8 mouse cellular contexts compared by ENCODE assay signal in genomic region chr8:105693648-105694047, GRCm38 (mm10). TPM values are rescaled to one million over a fixed set of nuclear protein-coding genes. Genes with fewer than 3 reads are reported as not detected.
A peak's percentile ranks its signal among the peaks of the same experiment; 100 is the strongest.
DNase-seq lines count a peak whose midpoint lies in the region; ATAC-seq and TF ChIP-seq lines count a peak whose summit lies in the region.

No protein-coding gene starts in this region.

- no peaks in the 10 kb centered on the region for H3K9me3 ChIP-seq in intestine, embryonic 15.5 days

- H3K4me3 ChIP-seq in gastrocnemius, adult 2 months = peak overlapping the region; percentile 71
- peak overlapping the region; percentile 45 for H3K4me3 ChIP-seq in intestine, embryonic 15.5 days (replicated peaks)
- peak overlapping the region; percentile 59 for H3K4me3 ChIP-seq in small intestine, adult 2 months (ENCODE audit: low read depth, low read length)

- peaks cover 13% of the 10 kb centered on the region for H3K4me1 ChIP-seq in intestine, embryonic 15.5 days (replicated peaks)
- H3K4me1 ChIP-seq in small intestine, adult 2 months (ENCODE audit: control insufficient read depth, insufficient read depth, insufficient read length, low read length) = peaks cover 8% of the 10 kb centered on the region

- ATAC-seq in intestine, embryonic 15.5 days = peak; percentile 70

- intact Hi-C loops in gastrocnemius, adult 2 months (cut with DNase I) = no loop called here
- intact Hi-C loops in left cerebral cortex, postnatal 25 days (cut with DNase I) = loop anchor here (2.0 kb wide), 1 partner anchor 71 kb away; no protein-coding TSS in a partner anchor

- peaks cover 5% of the 10 kb centered on the region; the same call in 1 of the 2 replicates for H3K36me3 ChIP-seq in intestine, embryonic 15.5 days
- peaks cover 5% of the 10 kb centered on the region; the same call in 1 of the 2 replicates for H3K36me3 ChIP-seq in small intestine, adult 2 months (ENCODE audit: control insufficient read depth, insufficient read depth, low read length)

- 0 out of 2 replicates have a peak, but pooled peaks cover 4% of the 10 kb centered on the region for H3K27me3 ChIP-seq in intestine, embryonic 15.5 days (replicated peaks)
- peaks cover 7% of the 10 kb centered on the region; the same call in 1 of the 2 replicates for H3K27me3 ChIP-seq in small intestine, adult 2 months (ENCODE audit: control insufficient read depth, insufficient read depth, low read length)

- no peak for TF ChIP-seq POLR2A in small intestine, adult 2 months (IDR thresholded peaks at IDR 0.05; ENCODE audit: low read depth, low read length)

- DNase-seq in gastrocnemius, adult 18-20 months (ENCODE audit: low spot score) = peak; percentile 52
- DNase-seq in gastrocnemius, adult 8-10 months (ENCODE audit: low spot score in 2 of 2) = no peak
- peak; percentile 94 for DNase-seq in cerebellum, postnatal 14 days
- DNase-seq in gastrocnemius, adult 2 months = peak; percentile 78
- peak; percentile 80 to 83 for DNase-seq in left cerebral cortex, postnatal 25 days (ENCODE audit: low spot score in 2 of 2)
- peak; percentile 72 for DNase-seq in mesoderm, embryonic 11.5 days (ENCODE audit: low read depth, low spot score)

- H3K4me2 ChIP-seq in intestine, embryonic 15.5 days (replicated peaks) = peak overlapping the region; percentile 98

- no peak for TF ChIP-seq CTCF in gastrocnemius, adult 2 months (IDR thresholded peaks at IDR 0.05)
- no peak for TF ChIP-seq CTCF in small intestine, adult 2 months (IDR thresholded peaks at IDR 0.05; ENCODE audit: extremely low read depth, insufficient read length, insufficient replicate concordance, low read depth, low read length)

- H3K9ac ChIP-seq in intestine, embryonic 15.5 days = peak overlapping the region; percentile 54

- WGBS in intestine, embryonic 15.5 days = 4% methylated on average over 30 of the region's 30 CpGs
- WGBS in small intestine, adult 2 months = 19% methylated on average over 30 of the region's 30 CpGs

- no peak overlapping the region for H3K27ac ChIP-seq in gastrocnemius, adult 2 months
- H3K27ac ChIP-seq in intestine, embryonic 15.5 days = no peak overlapping the region
- H3K27ac ChIP-seq in small intestine, adult 2 months (ENCODE audit: insufficient read depth, low read depth, low read length) = no peak overlapping the region

RNA-seq across cellular contexts. Expression of gene Acd, which starts 7.3 kb away (rescaled TPM):
- 1 to 10 TPM; 5.0 to 5.4 TPM for total RNA-seq in gastrocnemius, adult 18-20 months (2021)
- 1 to 10 TPM; 3.4 to 5.8 (median 4.4) TPM for total RNA-seq in gastrocnemius, adult 8-10 months (2022)
- 1 to 10 TPM; 4.2 to 5.3 TPM for total RNA-seq in gastrocnemius, adult 2 months (2021)
- polyA plus RNA-seq in intestine, embryonic 15.5 days (2015; fragmentation: Nextera tagmentation; extraction: Ambion mirVana) = 46.1 and 51.1 TPM in 2 replicates
- total RNA-seq in left cerebral cortex, postnatal 25 days (2021) = 10 to 100 TPM; 44.5 to 51.9 TPM
- polyA plus RNA-seq in small intestine, adult 2 months (2012; rRNA removed) = 10.5 and 20.6 TPM in 2 replicates

RNA-seq across cellular contexts. Expression of gene Pard6a, which starts 7.3 kb away (rescaled TPM):
- 1 to 10 TPM; 5.5 to 6.2 TPM for total RNA-seq in gastrocnemius, adult 18-20 months (2021)
- total RNA-seq in gastrocnemius, adult 8-10 months (2022) = 1 to 10 TPM; 5.5 to 8.1 (median 6.7) TPM
- 1 to 10 TPM; 5.0 to 6.0 TPM for total RNA-seq in gastrocnemius, adult 2 months (2021)
- 12.7 and 13.4 TPM in 2 replicates for polyA plus RNA-seq in intestine, embryonic 15.5 days (2015; fragmentation: Nextera tagmentation; extraction: Ambion mirVana)
- 10 to 100 TPM; 41.2 to 46.6 TPM for total RNA-seq in left cerebral cortex, postnatal 25 days (2021)
- polyA plus RNA-seq in small intestine, adult 2 months (2012; rRNA removed) = 5.1 and 7.2 TPM in 2 replicates

RNA-seq across cellular contexts. Expression of gene Carmil2, which starts 7.6 kb away (rescaled TPM):
- under 1 TPM in 1 of 2 experiments, not detected in 1; 0.05 TPM for total RNA-seq in gastrocnemius, adult 18-20 months (2021)
- not detected for total RNA-seq in gastrocnemius, adult 8-10 months (2022)
- under 1 TPM in 1 of 2 experiments, not detected in 1; 0.17 TPM for total RNA-seq in gastrocnemius, adult 2 months (2021)
- polyA plus RNA-seq in intestine, embryonic 15.5 days (2015; fragmentation: Nextera tagmentation; extraction: Ambion mirVana) = 1.0 and 1.1 TPM in 2 replicates
- total RNA-seq in left cerebral cortex, postnatal 25 days (2021) = 10 to 100 TPM; 58.0 to 61.9 TPM
- polyA plus RNA-seq in small intestine, adult 2 months (2012; rRNA removed) = 2.9 and 5.4 TPM in 2 replicates

RNA-seq across cellular contexts. Expression of gene 4933405L10Rik, which starts 13.8 kb away (rescaled TPM):
- total RNA-seq in gastrocnemius, adult 18-20 months (2021) = not detected
- not detected for total RNA-seq in gastrocnemius, adult 8-10 months (2022)
- total RNA-seq in gastrocnemius, adult 2 months (2021) = not detected
- 0.13 TPM in 1 of 2 replicates, not detected in the other for polyA plus RNA-seq in intestine, embryonic 15.5 days (2015; fragmentation: Nextera tagmentation; extraction: Ambion mirVana)
- under 1 TPM; 0.53 to 0.60 TPM for total RNA-seq in left cerebral cortex, postnatal 25 days (2021)
- polyA plus RNA-seq in small intestine, adult 2 months (2012; rRNA removed) = not detected in 2 replicates

RNA-seq across cellular contexts. Expression of gene Enkd1, which starts 14.4 kb away (rescaled TPM):
- total RNA-seq in gastrocnemius, adult 18-20 months (2021) = 1 to 10 TPM in 1 of 2 experiments, under 1 TPM in 1; 0.69 to 1.4 TPM
- under 1 TPM; 0.48 to 0.54 (median 0.52) TPM for total RNA-seq in gastrocnemius, adult 8-10 months (2022)
- total RNA-seq in gastrocnemius, adult 2 months (2021) = under 1 TPM; 0.47 to 0.69 TPM
- 15.8 and 17.3 TPM in 2 replicates for polyA plus RNA-seq in intestine, embryonic 15.5 days (2015; fragmentation: Nextera tagmentation; extraction: Ambion mirVana)
- 1 to 10 TPM; 8.7 to 9.8 TPM for total RNA-seq in left cerebral cortex, postnatal 25 days (2021)
- polyA plus RNA-seq in small intestine, adult 2 months (2012; rRNA removed) = 3.6 and 5.3 TPM in 2 replicates

Comparison
In these comparisons a context has a peak if more than half of its experiments do, and no peak if none do; other contexts are left out.
1. DNase-seq: peak in gastrocnemius, adult 18-20 months (single experiment), cerebellum, postnatal 14 days (2 of 2), gastrocnemius, adult 2 months (single experiment), left cerebral cortex, postnatal 25 days (2 of 2) and mesoderm, embryonic 11.5 days (single experiment); none in gastrocnemius, adult 8-10 months (0 of 2).
2. RNA of gene Acd, which starts 7.3 kb away (total RNA-seq): 44.5 to 51.9 TPM in left cerebral cortex, postnatal 25 days; 5.0 to 5.4 TPM in gastrocnemius, adult 18-20 months, 4.2 to 5.3 TPM in gastrocnemius, adult 2 months and 3.4 to 5.8 TPM in gastrocnemius, adult 8-10 months; every median in the first group is over 4 times any median in the second.
3. RNA of gene Pard6a, which starts 7.3 kb away (total RNA-seq): 41.2 to 46.6 TPM in left cerebral cortex, postnatal 25 days; 5.5 to 8.1 TPM in gastrocnemius, adult 8-10 months, 5.5 to 6.2 TPM in gastrocnemius, adult 18-20 months and 5.0 to 6.0 TPM in gastrocnemius, adult 2 months; every median in the first group is over 4 times any median in the second.
4. RNA of gene Carmil2, which starts 7.6 kb away (total RNA-seq): 58.0 to 61.9 TPM in left cerebral cortex, postnatal 25 days; 0.17 TPM in gastrocnemius, adult 2 months, not detected in gastrocnemius, adult 8-10 months and 0.05 TPM in gastrocnemius, adult 18-20 months; every median in the first group is over 10 times any median in the second.
5. Peak in every context shown above with its lines, with median percentiles within 50 percentile points of each other: H3K4me3 ChIP-seq.